Mouse (Mus musculus) midbrain, embryonic 11.5 days (tissue): ENCODE measurements around the gene Gmeb2. TPM values are rescaled to one million over a fixed set of nuclear protein-coding genes. Genes with fewer than 3 reads are reported as not detected.

Experiments
- ATAC-seq: fragments of 200-750 bp; cut with Nextera tagmentation; 2 replicates; pipeline ENCODE4 v1.8.0; 2017; ENCODE audit warnings: moderate TSS enrichment, moderate library complexity; ENCODE audit not compliant: low FRiP score
- DNase-seq: peaks from one replicate; pipeline ENCODE4 v3.0.0; 2015; ENCODE audit warnings: low spot score; ENCODE audit errors: missing footprints
- H3K27ac ChIP-seq: fragments of 300-500 bp; sonication (generic); 2 replicates; pipeline ENCODE4 v1.5.1; 2014; ENCODE audit warnings: low read depth, low read length
- H3K27me3 ChIP-seq: fragments of 300-500 bp; sonication (generic); 2 replicates; pipeline ENCODE4 v1.6.1; 2014; ENCODE audit warnings: mild to moderate bottlenecking, low read length, moderate library complexity, mixed read lengths; ENCODE audit not compliant: control insufficient read depth, insufficient read depth
- H3K36me3 ChIP-seq: fragments of 300-500 bp; sonication (generic); 2 replicates; pipeline ENCODE4 v1.6.1; 2014; ENCODE audit warnings: mild to moderate bottlenecking, low read length, moderate library complexity, mixed read lengths; ENCODE audit not compliant: control insufficient read depth, insufficient read depth
- H3K4me1 ChIP-seq: fragments of 300-500 bp; sonication (generic); 2 replicates; pipeline ENCODE4 v1.6.1; 2014; ENCODE audit warnings: low read length; ENCODE audit not compliant: control insufficient read depth, insufficient read depth
- H3K4me2 ChIP-seq: fragments of 300-500 bp; sonication (generic); 2 replicates; pipeline ENCODE4 v1.6.1; 2014; ENCODE audit warnings: mild to moderate bottlenecking, moderate library complexity
- H3K4me3 ChIP-seq: fragments of 300-500 bp; sonication (generic); 2 replicates; pipeline ENCODE4 v1.5.1; 2014; ENCODE audit warnings: low read depth, low read length
- H3K9ac ChIP-seq: fragments of 300-500 bp; sonication (generic); 2 replicates; pipeline ENCODE4 v1.6.1; 2014; ENCODE audit warnings: low read length
- H3K9me3 ChIP-seq: fragments of 300-500 bp; sonication (generic); 2 replicates; pipeline ENCODE4 v1.6.1; 2016; ENCODE audit warnings: low read length; ENCODE audit not compliant: control insufficient read depth
- WGBS: fragments of 180-500 bp; shearing (Covaris S2); extraction: QIAGEN DNeasy Blood & Tissue Kit; methylation state at CpG from one replicate; pipeline ENCODE4 v1.1.7; 2014; 5-methylcytosine and 5-hydroxymethylcytosine counted together
- polyA plus RNA-seq: library from polyadenylated mRNA; unstranded; fragments of >200 nt; fragmentation: Nextera tagmentation; extraction: Ambion mirVana; gene quantifications from 2 replicates; pipeline ENCODE4 v1.2.1, GENCODE M21; 2014

Gmeb2 gene
- polyA plus RNA-seq, 1 experiment from 2014 or later = 18.9 TPM

DNA sequence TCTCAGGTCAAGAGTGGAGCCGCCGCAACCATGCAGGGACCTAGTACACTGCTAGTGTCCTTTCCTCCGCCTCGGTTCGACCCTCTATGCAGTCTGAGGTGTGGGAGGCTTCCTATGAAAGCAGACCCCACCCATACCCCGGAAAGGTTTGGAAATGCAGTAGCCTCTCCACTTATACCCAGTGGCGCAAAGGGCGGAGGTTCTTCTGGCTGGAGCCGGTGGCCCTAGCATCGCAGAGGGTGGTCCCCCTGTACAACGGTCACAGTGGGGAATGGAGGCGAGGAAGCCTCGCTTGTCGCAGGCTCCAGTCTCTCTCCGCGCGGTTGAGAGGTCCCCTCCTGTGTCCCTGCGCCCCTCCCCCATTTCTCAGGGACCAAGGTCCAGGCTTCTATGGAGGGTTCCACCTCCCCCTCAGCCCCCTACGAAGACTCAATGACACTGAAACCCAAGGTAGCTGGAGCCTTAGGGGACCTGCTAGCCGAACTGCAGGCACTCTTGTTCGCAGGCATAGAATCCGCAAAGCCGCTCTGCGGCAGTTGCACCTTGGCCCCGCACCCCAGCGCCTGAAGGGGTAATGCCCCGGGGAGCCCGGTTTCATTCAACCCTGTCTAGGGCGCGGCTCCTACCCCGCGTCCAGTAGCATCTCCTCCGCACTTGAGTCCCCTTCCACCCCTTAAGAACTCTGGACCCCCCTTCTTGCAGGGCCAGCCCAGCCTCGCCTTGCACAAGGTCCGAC is 25.7 kb upstream of the Gmeb2 start:
- peaks cover 9% of the 10 kb centered on the region for H3K4me1 ChIP-seq
- H3K4me3 ChIP-seq = peak overlapping the region; percentile 65
- H3K4me2 ChIP-seq = peak overlapping the region; percentile 88
- peak overlapping the region; percentile 81 for H3K27ac ChIP-seq
- H3K27me3 ChIP-seq = no peaks in the 10 kb centered on the region; the same call in 1 of the 2 replicates
- 1% methylated on average over 35 of the region's 35 CpGs for WGBS
- H3K9ac ChIP-seq = peak overlapping the region; percentile 91
- H3K36me3 ChIP-seq = no peaks in the 10 kb centered on the region
- ATAC-seq = peak; percentile 86
- DNase-seq = peak; percentile 97
- no peaks in the 10 kb centered on the region for H3K9me3 ChIP-seq

DNA sequence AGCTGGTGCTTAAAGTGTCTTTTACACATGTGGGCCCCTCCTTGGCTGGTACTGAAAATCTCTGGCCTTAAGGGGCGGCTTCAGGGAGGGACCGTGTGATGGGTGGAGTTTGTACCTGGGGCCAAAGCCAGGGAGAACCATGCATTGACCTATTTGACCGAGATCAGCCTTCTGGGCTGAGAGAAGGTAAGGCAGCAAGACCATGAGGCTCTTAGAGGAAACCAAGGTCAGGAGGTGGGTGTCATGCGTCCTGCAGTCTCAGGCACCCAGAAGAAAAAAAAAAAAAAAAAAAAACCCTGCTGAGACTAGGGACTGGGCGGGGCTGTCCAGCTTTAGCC is 25.1 kb upstream of the Gmeb2 start:
- peak overlapping the region; percentile 91 for H3K9ac ChIP-seq
- peak overlapping the region; percentile 81; the same call in 1 of the 2 replicates for H3K27ac ChIP-seq
- no peaks in the 10 kb centered on the region for H3K9me3 ChIP-seq
- H3K36me3 ChIP-seq = no peaks in the 10 kb centered on the region
- H3K4me1 ChIP-seq = peaks cover 9% of the 10 kb centered on the region
- peak overlapping the region; percentile 65 for H3K4me3 ChIP-seq
- H3K27me3 ChIP-seq = no peaks in the 10 kb centered on the region; the same call in 1 of the 2 replicates
- H3K4me2 ChIP-seq = peak overlapping the region; percentile 88
- 12% methylated on average over 5 of the region's 5 CpGs for WGBS
- DNase-seq = no peak
- no peak for ATAC-seq

DNA sequence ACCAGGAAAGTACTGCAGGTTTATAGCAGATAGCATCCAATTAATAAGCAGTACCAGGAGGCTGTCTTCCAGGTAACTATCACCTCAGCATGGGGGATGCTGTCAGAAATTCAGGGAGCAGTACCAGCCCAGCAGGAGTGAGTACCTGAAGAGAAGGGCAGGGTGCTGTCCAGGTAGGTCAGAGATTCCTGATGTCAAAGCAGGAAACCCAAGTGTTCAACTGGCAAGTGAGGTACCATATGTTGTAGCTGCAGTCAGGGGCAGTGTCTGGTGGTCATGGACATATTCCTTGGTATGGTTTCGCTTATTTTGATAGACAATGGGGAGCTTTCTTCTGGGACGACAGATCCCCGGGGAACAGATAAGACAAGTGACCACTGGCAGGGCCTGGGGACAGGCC is 24.6 kb upstream of the Gmeb2 start:
- H3K4me2 ChIP-seq = peak overlapping the region; percentile 88
- H3K27me3 ChIP-seq = no peaks in the 10 kb centered on the region; the same call in 1 of the 2 replicates
- 71% methylated on average over 3 of the region's 3 CpGs for WGBS
- no peaks in the 10 kb centered on the region for H3K36me3 ChIP-seq
- peak overlapping the region; percentile 65 for H3K4me3 ChIP-seq
- peak overlapping the region; percentile 91 for H3K9ac ChIP-seq
- peaks cover 9% of the 10 kb centered on the region for H3K4me1 ChIP-seq
- ATAC-seq = no peak
- no peak overlapping the region for H3K27ac ChIP-seq
- DNase-seq = no peak
- H3K9me3 ChIP-seq = no peaks in the 10 kb centered on the region

DNA sequence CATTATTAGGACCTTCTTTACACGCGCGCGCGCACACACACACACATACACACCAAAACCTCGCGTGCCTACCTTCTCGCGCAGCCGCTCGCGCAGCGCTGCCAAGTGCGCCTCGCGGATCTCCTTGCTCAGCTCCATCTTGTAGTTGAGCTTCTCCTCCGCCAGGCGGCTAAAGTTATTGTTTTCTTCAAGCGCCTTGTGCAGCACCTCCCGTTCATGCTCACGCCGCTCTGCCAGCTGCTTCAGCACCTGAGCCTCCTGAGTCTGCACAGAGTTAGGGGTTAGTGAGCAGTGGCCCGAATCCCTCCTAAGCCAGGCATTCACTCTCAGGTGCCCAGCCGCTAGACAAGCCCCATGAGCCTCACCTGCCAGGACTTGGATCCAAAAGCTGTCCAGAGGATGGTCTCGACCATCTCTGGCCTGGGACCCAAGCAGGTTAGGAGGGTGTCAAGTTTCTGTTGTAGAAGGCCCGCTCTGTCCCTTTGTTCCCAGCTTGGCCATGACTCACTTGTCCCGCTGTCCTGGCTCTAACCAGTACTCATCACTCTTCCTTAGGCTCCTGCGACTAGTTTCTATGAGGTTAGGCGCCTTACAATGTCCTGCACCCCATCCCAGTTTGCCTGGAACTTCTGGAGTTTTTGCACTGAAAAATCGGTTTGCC is 19.4 kb upstream of the Gmeb2 start:
- no peaks in the 10 kb centered on the region for H3K4me1 ChIP-seq
- peaks cover 5% of the 10 kb centered on the region; the same call in 1 of the 2 replicates for H3K27me3 ChIP-seq
- 9% methylated on average over 30 of the region's 30 CpGs for WGBS
- peak; percentile 90 for DNase-seq
- peak; percentile 57 for ATAC-seq
- H3K4me2 ChIP-seq = no peak overlapping the region
- no peaks in the 10 kb centered on the region for H3K9me3 ChIP-seq
- H3K27ac ChIP-seq = no peak overlapping the region
- H3K4me3 ChIP-seq = no peak overlapping the region
- peaks cover 4% of the 10 kb centered on the region for H3K36me3 ChIP-seq
- H3K9ac ChIP-seq = no peak overlapping the region

DNA sequence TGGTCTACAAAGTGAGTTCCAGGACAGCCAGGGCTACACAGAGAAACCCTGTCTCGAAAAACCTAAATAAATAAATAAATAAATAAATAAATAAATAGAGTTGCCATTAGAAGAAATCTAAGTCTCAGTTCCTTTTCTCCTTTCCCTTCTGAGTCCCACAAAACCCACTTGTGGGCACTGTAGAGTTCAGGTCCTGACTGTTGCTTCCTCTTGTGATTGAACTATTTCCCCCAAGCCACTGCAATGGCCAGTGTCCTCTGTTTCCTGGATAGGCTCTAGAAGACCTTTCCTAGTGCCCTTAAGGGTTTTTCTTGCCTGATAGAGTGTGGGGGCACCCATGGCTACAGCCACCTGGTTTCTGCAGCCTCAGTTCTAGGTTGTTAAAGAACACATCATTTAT is 17.1 kb upstream of the Gmeb2 start:
- H3K36me3 ChIP-seq = peaks cover 4% of the 10 kb centered on the region
- H3K4me3 ChIP-seq = no peak overlapping the region
- H3K27me3 ChIP-seq = peaks cover 5% of the 10 kb centered on the region; the same call in 1 of the 2 replicates
- no peaks in the 10 kb centered on the region for H3K4me1 ChIP-seq
- H3K9ac ChIP-seq = no peak overlapping the region
- no peak overlapping the region for H3K27ac ChIP-seq
- 84% methylated on average over 1 of the region's 1 CpGs for WGBS
- H3K4me2 ChIP-seq = no peak overlapping the region
- no peak for ATAC-seq
- H3K9me3 ChIP-seq = no peaks in the 10 kb centered on the region
- DNase-seq = no peak

DNA sequence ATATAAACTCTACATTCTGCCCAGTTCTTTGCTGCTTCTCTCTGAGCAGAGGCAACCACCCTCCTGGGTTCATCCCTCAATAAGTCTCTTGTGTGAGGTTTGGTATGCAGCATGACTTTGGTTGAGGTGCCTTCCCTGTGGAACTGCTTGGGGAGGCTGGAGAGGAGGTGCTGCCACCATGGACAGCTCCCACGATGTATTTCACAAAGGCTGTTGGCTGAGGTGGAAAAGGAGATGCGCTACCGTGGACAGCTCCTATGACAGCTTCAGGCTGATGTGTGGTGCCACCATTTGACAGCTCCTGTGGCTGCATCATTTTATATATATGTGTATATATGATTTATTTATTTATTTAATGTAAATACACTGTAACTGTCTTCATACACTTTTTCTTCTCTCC is 14.2 kb upstream of the Gmeb2 start:
- H3K4me2 ChIP-seq = no peak overlapping the region
- H3K4me1 ChIP-seq = no peaks in the 10 kb centered on the region
- H3K9me3 ChIP-seq = no peaks in the 10 kb centered on the region
- 27% methylated on average over 3 of the region's 3 CpGs for WGBS
- peaks cover 5% of the 10 kb centered on the region; the same call in 1 of the 2 replicates for H3K27me3 ChIP-seq
- no peak overlapping the region for H3K9ac ChIP-seq
- no peak overlapping the region for H3K27ac ChIP-seq
- no peak for DNase-seq
- H3K4me3 ChIP-seq = no peak overlapping the region
- ATAC-seq = no peak
- H3K36me3 ChIP-seq = peaks cover 7% of the 10 kb centered on the region

DNA sequence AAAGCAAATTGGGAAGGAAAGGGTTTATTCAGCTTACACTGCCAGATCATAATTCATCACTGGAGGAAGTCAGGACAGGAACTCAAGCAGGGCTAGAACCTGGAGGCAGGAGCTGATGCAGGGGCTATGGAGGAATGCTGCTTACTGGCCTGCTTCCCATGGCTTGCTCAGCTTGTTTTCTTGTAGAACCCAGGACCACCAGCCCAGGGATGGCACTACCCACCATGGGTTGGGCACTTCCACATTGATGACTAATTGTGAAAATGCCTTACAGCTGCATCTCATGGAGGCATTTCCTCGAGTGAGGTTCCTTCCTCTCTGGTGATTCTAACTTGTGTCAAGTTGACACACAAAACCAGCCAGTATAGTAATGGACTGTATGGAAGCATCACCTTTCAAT is 3.1 kb upstream of the Gmeb2 start:
- Histone ChIP-seq H3K4me1 (peaks cover 11% of the 10 kb centered on the region), H3K4me2 (no peak overlapping the region), H3K27ac (no peak overlapping the region), H3K9ac (no peak overlapping the region), H3K27me3 (no peaks in the 10 kb centered on the region), H3K36me3 (no peaks in the 10 kb centered on the region), H3K9me3 (no peaks in the 10 kb centered on the region), H3K4me3 (no peak overlapping the region)
- DNase-seq (no peak), ATAC-seq (no peak)
- 76% methylated on average over 1 of the region's 1 CpGs for WGBS

DNA sequence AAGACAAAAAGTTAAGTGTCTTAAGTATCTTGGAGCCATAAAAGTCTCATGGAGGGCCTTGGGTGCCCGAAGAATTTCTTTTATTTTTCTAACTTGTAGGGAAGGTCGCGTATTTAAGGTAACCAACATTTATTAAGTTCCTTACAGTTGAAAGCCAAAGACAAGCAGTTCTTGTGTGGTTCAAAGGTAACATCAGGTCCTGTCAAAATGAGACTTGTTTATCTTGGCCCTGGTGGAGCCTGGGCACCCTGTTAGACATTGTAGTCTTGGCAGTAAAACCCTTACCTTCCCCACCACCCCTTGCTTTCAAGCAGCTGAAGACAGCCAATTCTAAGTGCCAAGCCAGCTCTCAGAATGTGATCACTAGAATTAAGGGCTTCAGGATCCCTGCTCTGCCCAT is 856 bp upstream of the Gmeb2 start:
- Histone ChIP-seq H3K9me3 (no peaks in the 10 kb centered on the region), H3K9ac (peak overlapping the region; percentile 92), H3K4me1 (peaks cover 11% of the 10 kb centered on the region), H3K27ac (no peak overlapping the region), H3K4me2 (peak overlapping the region; percentile 64), H3K27me3 (no peaks in the 10 kb centered on the region), H3K36me3 (no peaks in the 10 kb centered on the region), H3K4me3 (peak overlapping the region; percentile 64)
- no peak for DNase-seq
- ATAC-seq = no peak
- WGBS = 81% methylated on average over 3 of the region's 3 CpGs

DNA sequence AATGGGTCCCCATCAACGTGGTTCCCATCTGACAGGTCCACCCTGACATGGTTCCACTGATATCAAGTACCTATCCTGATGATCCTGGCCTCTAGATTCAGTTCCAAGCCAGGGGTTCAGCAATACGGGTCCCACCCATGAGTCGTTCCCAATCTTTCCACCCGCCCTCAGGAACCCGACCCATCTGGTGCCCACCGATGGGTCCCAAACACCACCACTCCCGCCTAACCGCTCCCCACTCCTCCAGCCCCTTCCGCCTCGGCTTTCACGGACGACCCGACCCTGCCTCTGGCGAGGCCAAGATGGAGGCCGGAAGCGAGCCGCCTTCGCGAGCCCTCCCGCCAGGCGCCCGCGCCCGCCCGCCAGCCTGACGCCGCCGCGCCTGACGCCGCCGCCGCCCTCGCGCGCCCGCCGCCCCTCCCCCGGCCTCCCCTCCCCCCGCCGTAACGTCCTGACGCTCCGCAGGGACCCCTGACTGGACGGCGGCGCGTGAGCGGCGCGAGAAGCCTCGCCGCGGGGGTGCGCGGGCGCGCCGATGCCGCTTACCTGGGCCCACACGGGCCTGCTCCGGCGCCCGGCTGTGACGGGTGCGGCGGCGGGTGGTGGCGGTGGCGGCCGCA is 387 bp downstream of the Gmeb2 start:
- H3K27ac ChIP-seq = peak overlapping the region; percentile 89
- peak overlapping the region; percentile 66 for H3K4me2 ChIP-seq
- peak overlapping the region; percentile 92 for H3K9ac ChIP-seq
- DNase-seq (peak; percentile 96), ATAC-seq (peak; percentile 86)
- H3K9me3 ChIP-seq = no peaks in the 10 kb centered on the region
- peak overlapping the region; percentile 64 for H3K4me3 ChIP-seq
- no peaks in the 10 kb centered on the region for H3K27me3 ChIP-seq
- peaks cover 11% of the 10 kb centered on the region for H3K4me1 ChIP-seq
- H3K36me3 ChIP-seq = no peaks in the 10 kb centered on the region
- under 1% methylated on average over 22 of the region's 71 CpGs for WGBS
